Mouse (Mus musculus): ENCODE results near the gene Ctcfl.

- TF ChIP-seq POLR2A (IDR thresholded peaks at IDR 0.05; ENCODE audit: control insufficient read depth, low read depth, low read length) (no peak), CTCF (IDR thresholded peaks at IDR 0.05; ENCODE audit: control insufficient read depth, insufficient read depth, insufficient replicate concordance, low read depth, low read length) (no peak)
Measured at GRCm38 (mm10) chr2:173134695-173135094, 15.4 kb upstream of the Ctcfl start.

All from testis, adult 2 months (tissue).